Mouse (Mus musculus) heart, adult 8-10 months (tissue): Measurements from ENCODE around the gene Ttc8. TPM values are rescaled to one million over a fixed set of nuclear protein-coding genes. Genes with fewer than 3 reads are reported as not detected.
A peak's percentile ranks its signal among the peaks of the same experiment; 100 is the strongest.
"Not testable (repeated sequence)": the region's sequence is repeated elsewhere in the genome, so short reads cannot be mapped to it uniquely, and the experiment has no call there.

Experiments used
- DNase-seq: peaks from one replicate; pipeline ENCODE4 v3.0.0; 2022; ENCODE audit warnings: low spot score
- total RNA-seq, 4 experiments: library from RNA; stranded (reverse); gene quantifications; 2 replicates each; pipeline ENCODE4 v1.2.4; 2022

The Ttc8 gene
- total RNA-seq = 1 to 10 TPM; 4.1 to 7.3 (median 5.7) TPM

- peak; percentile 82 for DNase-seq
These were observed at the start of gene Ttc8 for GRCm38 (mm10) chr12:98920194-98920991. Gene Ttc8, plus strand, starts transcription at chr12:98920574.

- no peak for DNase-seq
These were observed 47.5 kb upstream of the Ttc8 start for GRCm38 (mm10) chr12:98872836-98873235.

- DNase-seq = no peak
These were observed 45.2 kb upstream of the Ttc8 start for GRCm38 (mm10) chr12:98875216-98875615.

DNA sequence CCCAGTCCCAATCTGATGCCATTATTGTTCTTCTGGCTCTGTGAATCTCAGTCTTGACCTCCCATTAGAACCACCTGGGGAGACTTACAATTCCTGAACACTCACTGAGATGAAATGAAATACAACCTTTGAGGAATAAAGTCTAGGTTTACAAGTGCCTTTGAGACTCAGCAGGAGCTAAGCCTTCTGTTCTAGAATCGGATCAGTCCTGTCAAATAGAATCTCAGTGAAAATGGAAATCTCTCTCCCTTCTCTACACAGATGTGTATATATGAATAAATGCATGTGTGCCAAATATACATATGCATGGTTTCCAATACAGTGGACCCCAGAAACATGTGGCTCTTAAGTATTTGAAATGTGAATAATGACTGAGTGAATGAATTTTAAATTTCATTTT, 41.7 kb upstream of the Ttc8 start:
- no peak for DNase-seq

DNA sequence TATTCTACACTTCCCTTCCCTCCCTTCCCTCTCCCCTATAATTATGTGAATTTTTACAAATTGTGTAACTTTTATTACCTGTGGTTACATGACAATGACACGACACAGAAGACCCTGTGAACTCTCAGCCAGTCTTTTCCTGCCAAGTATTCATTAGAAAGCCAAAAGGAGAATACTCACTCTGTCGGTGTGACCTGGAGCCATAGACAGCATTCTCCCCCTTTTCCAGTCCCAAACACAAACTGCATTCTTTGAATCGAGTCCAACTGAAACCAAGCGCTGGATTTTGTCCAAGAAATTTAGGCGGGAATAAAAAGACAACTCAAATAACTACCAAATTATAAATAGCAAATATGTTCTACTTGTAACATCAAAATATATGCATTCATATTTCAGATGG, 38.6 kb upstream of the Ttc8 start:
- no peak for DNase-seq

DNA sequence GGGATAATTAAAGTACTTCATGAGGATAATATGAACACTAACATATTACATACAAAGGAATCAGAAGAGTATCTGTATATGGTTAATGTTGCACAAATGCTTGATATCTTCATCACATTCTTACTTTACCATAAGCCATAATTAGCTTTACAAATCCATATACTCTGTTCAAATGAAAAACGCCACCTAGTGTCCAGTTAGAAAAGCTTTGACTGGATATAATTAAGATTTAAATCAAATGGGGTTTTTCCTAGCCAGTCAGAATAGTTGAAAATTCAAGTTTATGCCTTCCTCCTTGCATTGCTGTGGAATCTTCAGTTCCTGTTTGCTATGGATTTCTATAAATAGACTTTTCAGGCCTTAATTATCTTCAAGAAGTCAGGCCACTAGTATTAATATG, 35.9 kb upstream of the Ttc8 start:
- no peak for DNase-seq

GRCm38 (mm10) chr12:98896761-98897160, 23.6 kb upstream of the Ttc8 start:
- no peak for DNase-seq

GRCm38 (mm10) chr12:98899676-98900075, 20.7 kb upstream of the Ttc8 start:
- no peak for DNase-seq

- DNase-seq = no peak
These were observed 20.0 kb upstream of the Ttc8 start for GRCm38 (mm10) chr12:98900341-98900880.

DNA sequence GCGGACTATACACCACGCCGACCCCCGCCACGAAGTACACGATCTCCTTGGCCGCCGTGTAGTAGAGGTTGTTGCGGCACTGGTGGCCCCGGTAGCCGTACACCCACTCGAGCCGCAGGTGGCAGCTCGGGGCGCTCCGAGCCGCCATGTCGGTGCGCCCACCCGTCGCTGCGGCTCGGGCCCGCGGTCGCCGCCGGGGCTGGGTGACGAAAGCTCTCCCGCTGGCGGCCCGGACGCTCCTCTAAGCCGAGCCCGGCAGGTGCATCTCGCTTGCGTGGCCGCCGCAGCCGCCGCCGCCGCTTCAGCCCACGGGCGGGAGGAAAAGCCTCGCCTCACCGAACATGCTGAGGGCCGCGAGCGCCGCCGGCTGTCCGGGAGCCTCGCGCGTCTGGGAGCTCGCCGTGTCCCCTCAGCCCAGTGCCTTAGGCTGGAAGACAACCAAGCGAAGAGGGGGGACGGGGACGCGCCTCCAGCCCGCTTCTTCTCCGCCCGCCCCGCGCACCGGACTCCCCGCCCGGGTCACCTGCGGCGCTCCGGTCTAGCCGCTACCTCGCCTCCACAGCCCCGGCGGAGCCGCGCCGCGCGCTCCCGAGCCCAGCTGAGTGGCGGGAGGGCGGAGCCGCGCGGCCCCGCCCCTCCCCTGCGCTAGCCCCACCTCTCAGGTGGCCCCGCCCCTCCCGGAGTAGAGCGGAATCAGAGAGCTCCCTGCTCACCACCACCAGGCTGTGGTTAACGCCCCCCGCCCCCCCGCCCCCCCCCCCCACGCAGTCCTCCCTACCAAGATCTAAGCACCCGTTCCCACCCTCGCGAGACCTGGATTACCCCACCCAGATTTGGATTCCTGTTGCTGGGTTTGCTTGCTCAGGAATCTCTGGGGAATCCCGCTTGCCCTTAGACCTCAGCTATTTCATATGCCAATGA, 19.2 kb upstream of the Ttc8 start, which contains the start of gene Eml5:
TSS of gene Eml5 (minus strand) at position 604 of the 921 bp plus-strand sequence.
- peak; percentile 19 for DNase-seq

- DNase-seq = no peak
These were observed 14.9 kb upstream of the Ttc8 start for GRCm38 (mm10) chr12:98905466-98905865.

DNA sequence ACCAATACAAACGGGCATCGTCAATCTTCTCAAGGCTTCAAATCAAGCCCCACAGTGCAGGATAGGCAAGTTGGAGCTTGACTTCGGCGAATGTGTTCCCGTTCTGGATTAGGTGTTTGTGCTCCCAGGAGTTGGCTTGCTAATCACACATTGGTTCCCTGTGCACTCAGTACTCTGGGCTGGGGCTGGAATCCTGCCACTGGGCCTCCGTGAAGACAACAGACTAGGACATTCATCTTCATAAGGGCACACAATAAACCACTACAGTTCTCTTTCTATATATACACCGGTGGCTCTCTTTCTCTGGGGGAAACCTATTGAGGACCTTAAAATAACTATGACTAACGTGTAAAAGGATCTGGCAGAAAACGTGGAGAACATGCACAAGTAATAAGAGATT, 10.3 kb upstream of the Ttc8 start:
- DNase-seq = no peak

GRCm38 (mm10) chr12:98931174-98931573, 10.8 kb downstream of the Ttc8 start:
- no peak for DNase-seq

GRCm38 (mm10) chr12:98932441-98932840, 12.1 kb downstream of the Ttc8 start:
- DNase-seq = no peak

DNA sequence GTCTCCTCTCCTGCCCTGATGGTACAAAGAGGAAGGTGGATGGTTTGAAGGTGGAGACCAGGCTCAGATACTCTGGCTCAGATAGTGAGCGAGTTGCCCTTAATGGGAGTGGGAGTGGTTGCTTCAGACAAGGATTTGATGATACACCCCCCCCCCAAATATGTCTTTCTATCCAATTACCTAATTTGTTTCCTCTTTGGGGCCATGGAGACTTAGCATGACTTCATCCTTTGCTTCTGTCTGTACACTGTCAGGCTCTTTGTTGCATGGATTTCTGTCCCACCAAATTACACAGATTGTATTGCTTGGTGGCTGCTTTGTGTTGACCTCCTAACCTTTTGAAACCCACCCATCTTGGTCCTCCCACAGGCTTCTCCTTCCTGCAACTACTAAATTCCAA, 12.5 kb downstream of the Ttc8 start:
- no peak for DNase-seq

DNA sequence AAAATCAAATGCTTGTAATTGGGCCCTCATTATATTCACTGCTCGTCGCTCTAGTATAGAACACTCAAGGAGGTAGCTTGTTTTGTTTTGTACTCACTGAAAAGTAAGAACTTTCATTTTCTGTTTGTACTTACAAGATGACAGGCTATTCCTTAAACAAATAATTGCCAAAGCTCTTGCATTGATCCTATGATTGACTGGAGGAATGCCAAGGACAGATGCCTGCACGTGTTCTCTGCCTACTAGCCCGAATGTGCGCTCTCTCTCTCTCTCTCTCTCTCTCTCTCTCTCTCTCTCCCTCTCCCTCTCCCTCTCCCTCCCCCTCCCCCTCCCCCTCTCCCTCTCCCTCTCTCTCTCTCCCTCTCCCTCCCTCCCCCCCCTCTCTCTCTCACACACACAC, 30.9 kb downstream of the Ttc8 start:
- not testable (repeated sequence) for DNase-seq

DNA sequence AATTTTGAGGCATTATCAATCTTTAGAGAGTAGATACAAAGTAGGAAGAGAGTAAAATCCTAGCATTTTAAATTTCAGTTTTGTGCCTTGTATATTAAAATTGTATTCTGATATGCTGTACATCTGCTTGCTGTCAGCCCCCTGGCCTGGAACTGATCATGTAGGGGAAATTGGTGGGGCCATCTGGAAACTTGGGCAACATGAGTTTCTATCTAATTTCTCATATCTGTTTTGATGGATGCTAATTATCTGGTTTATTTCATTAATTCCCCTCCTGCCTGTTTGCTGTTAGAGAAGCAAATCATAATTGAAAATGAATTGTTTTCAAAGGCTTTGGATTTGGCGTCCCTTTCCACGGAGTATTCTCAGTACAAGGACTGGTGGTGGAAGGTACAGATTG, 36.6 kb downstream of the Ttc8 start:
- no peak for DNase-seq

DNA sequence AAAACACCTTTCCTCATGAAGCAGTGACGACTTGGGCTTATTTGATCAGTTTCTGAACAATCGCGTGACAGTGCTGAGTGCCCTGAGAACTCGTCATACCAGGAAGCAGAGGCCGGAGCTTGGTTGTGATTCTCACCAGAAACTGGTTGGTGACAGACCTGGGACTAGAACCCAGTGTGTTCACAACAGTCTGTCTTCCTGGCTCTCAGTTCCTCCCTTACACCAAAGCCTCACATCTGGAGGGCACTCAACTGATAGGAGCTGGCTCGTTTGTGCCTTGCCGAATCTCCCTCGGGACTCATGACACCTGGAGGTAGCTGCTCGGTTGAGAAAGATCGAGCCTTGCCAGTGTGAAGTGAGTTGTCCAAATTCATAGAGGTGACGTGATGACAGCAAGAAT, 37.1 kb downstream of the Ttc8 start:
- DNase-seq = no peak

DNA sequence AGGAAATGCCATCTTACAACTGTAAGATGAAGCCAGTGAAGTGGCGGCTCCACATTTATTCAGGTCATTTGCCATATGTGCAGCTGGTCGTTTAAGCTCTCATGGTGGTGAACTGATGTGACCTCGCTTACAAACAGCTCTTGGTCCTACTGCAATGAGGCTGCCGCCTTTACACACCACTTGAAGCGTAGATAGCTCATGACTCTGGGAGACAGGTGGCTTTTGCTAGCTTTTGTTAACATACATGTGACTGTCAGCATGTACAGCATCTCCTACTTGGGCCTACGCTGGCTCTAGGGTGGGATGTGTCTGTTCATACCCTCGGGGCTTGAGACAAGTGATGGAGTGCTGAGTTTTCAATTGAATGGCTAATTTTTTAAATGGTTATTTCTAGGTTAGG, 40.6 kb downstream of the Ttc8 start:
- DNase-seq = no peak

DNA sequence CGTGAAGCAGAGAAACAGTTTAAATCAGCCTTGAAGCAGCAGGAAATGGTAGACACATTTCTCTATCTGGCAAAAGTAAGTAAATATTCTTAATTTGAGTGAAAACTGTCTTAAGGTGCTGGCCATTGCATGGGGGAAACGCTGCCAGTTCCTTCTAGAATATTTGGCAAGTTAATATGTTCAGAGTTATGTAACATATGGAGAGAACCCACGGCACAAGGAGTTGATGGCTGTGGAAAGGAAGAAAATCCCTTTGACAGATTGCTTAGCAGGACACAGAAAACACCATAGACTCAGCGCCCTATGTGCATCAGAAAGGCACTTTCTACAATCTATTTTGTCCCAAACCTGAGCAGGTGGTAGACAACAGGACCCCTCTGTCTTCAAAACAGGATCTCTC, 41.0 kb downstream of the Ttc8 start:
- no peak for DNase-seq

DNA sequence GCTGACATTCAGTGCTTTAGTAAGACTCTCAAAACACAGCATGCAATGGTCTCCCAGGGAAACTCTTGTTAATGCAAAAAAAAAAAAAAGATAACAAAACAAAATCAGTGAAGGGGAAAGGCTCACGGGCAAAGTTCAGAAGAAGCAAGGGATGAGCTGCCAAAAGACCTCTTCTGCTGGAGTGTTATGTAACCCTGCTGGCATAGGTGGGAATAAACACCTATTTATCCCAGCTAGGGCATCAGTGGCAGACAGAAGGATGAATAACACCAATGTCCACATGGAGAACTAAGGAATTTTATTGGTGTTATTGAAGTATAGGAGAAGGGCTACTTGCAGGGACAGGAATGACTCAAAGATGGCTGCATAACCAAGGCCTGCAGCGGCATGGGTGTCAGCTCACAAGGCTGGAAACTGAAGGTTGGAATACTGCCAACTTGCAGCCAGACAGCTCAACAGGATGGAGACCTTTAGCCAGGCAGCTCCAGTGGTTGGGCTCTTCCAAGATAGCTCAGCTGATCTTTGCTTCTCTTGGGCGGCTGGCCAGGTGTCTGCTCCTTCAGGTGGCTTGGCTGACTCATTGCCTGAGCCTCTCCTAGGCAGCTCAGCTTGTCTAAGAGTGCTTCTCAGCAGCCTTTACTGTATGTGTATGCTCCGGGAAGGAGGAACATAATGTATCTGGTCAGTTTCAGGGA, 45.2 kb downstream of the Ttc8 start:
- DNase-seq = no peak

DNA sequence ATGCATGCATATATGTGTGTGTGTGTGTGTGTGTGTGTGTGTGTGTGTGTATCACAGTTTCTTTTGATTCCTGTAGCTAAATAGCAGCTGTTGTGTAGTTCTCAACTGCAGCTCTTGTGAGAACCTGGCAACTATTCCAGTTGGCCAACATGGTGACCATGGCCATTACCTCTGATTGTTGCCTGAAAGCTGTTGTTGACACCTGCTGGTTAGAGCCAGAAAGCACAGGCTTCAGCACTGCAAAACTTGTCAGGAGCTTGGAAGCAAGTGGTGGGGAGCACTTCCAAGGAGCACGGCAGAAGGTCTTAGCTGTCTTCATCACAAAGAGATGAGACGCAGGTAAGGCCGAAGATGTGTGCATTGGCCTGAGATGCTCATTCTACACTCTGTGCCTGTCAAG, 51.9 kb downstream of the Ttc8 start:
- DNase-seq = no peak
